Mouse (Mus musculus) MEL (cell line): ENCODE data around the gene Asprv1. TPM values are rescaled to one million over a fixed set of nuclear protein-coding genes. Genes with fewer than 3 reads are reported as not detected.

ENCODE experiments used
- DNase-seq: peaks from one replicate; pipeline ENCODE4 v3.0.0; 2011; ENCODE audit warnings: low read depth, low spot score
- H3K27ac ChIP-seq: 2 replicates; pipeline ENCODE4 v1.5.1; 2012; ENCODE audit warnings: low read depth, mild to moderate bottlenecking, control low read depth, low read length, moderate library complexity; ENCODE audit not compliant: control insufficient read depth
- H3K27me3 ChIP-seq, 2 experiments: fragments of 150-350 bp in 1 of 2; sonication (generic) in 1 of 2; 2 replicates each; pipeline ENCODE4 v1.6.1; 2012; ENCODE audit warnings: low read length in 2 of 2, mild to moderate bottlenecking in 2 of 2, improper control_type of control experiment in 1 of 2, moderate library complexity in 1 of 2; ENCODE audit not compliant: insufficient read depth in 2 of 2, control insufficient read depth in 1 of 2
- H3K36me3 ChIP-seq, 2 experiments: 2 replicates each; pipeline ENCODE4 v1.6.1; 2012 to 2014; ENCODE audit warnings: low read length in 2 of 2, improper control_type of control experiment in 1 of 2, inconsistent platforms in 1 of 2, mild to moderate bottlenecking in 1 of 2; ENCODE audit not compliant: insufficient read depth in 2 of 2, control insufficient read depth in 1 of 2
- H3K4me1 ChIP-seq, 2 experiments: fragments of 150-350 bp in 1 of 2; sonication (generic) in 1 of 2; 2 replicates each; pipeline ENCODE4 v1.6.1; 2012; ENCODE audit warnings: low read length in 2 of 2, improper control_type of control experiment in 1 of 2, mild to moderate bottlenecking in 1 of 2; ENCODE audit not compliant: insufficient read depth in 2 of 2, control insufficient read depth in 1 of 2
- H3K4me3 ChIP-seq, 2 experiments: fragments of 150-350 bp in 1 of 2; sonication (generic) in 1 of 2; 2 replicates each; pipeline ENCODE4 v1.5.1; 2012; ENCODE audit warnings: low read depth in 2 of 2, low read length in 2 of 2, mild to moderate bottlenecking in 2 of 2, moderate library complexity in 2 of 2, control low read depth in 1 of 2, improper control_type of control experiment in 1 of 2; ENCODE audit not compliant: control insufficient read depth in 1 of 2, insufficient read depth in 1 of 2
- H3K79me2 ChIP-seq: 2 replicates; pipeline ENCODE4 v1.6.1; 2012; ENCODE audit warnings: mild to moderate bottlenecking, low read length, moderate library complexity; ENCODE audit not compliant: control insufficient read depth, poor library complexity, insufficient read depth
- H3K9ac ChIP-seq: 2 replicates; pipeline ENCODE4 v1.6.1; 2012; ENCODE audit warnings: low read depth, mild to moderate bottlenecking, control low read depth, low read length, moderate library complexity; ENCODE audit not compliant: control insufficient read depth, poor library complexity, severe bottlenecking
- H3K9me3 ChIP-seq: fragments of 150-350 bp; sonication (generic); replicated peaks from 2 replicates; pipeline ENCODE4 v1.6.1; 2012; ENCODE audit warnings: mild to moderate bottlenecking, low read length, improper control_type of control experiment, moderate library complexity; ENCODE audit not compliant: insufficient read depth
- BHLHE40 ChIP-seq: IDR thresholded peaks from 2 replicates; pipeline ENCODE4 v1.6.1; 2012; ENCODE audit warnings: low read depth, mild to moderate bottlenecking, inconsistent platforms, low read length, improper control_type of control experiment, borderline replicate concordance
- CHD1 ChIP-seq: IDR thresholded peaks from 2 replicates; pipeline ENCODE4 v1.6.1; 2012; ENCODE audit warnings: low read depth, mild to moderate bottlenecking, inconsistent platforms, low read length, improper control_type of control experiment
- CHD2 ChIP-seq: IDR thresholded peaks from 2 replicates; pipeline ENCODE4 v1.6.1; 2011; ENCODE audit warnings: low read length, improper control_type of control experiment
- CTCF ChIP-seq, 3 experiments: IDR thresholded peaks in 2 of 3; conservative IDR thresholded peaks in 1 of 3; 2 replicates each; pipeline ENCODE4 v1.5.1; 2011 to 2012; ENCODE audit warnings: low read length in 3 of 3, low read depth in 2 of 3, mild to moderate bottlenecking in 2 of 3, improper control_type of control experiment in 1 of 3, inconsistent platforms in 1 of 3, mixed read lengths in 1 of 3, moderate library complexity in 1 of 3; ENCODE audit not compliant: control insufficient read depth in 1 of 3, insufficient read depth in 1 of 3, poor library complexity in 1 of 3, severe bottlenecking in 1 of 3
- E2F4 ChIP-seq: IDR thresholded peaks from 2 replicates; pipeline ENCODE4 v1.6.1; 2011; ENCODE audit warnings: low read depth, low read length, improper control_type of control experiment, borderline replicate concordance
- ELF1 ChIP-seq: IDR thresholded peaks from 2 replicates; pipeline ENCODE4 v1.6.1; 2014; ENCODE audit warnings: low read depth, mild to moderate bottlenecking, inconsistent platforms, low read length, improper control_type of control experiment, moderate library complexity
- EP300 ChIP-seq, 2 experiments: IDR thresholded peaks; 2 replicates each; pipeline ENCODE4 v1.6.1; 2011; ENCODE audit warnings: improper control_type of control experiment in 2 of 2, low read length in 2 of 2, low read depth in 1 of 2, mild to moderate bottlenecking in 1 of 2
- ETS1 ChIP-seq: IDR thresholded peaks from 2 replicates; pipeline ENCODE4 v1.6.1; 2012; ENCODE audit warnings: low read depth, mild to moderate bottlenecking, inconsistent platforms, low read length, improper control_type of control experiment, moderate library complexity
- GABPA ChIP-seq: IDR thresholded peaks from 2 replicates; pipeline ENCODE4 v1.6.1; 2012; ENCODE audit warnings: low read depth, mild to moderate bottlenecking, inconsistent platforms, low read length, improper control_type of control experiment, moderate library complexity
- GATA1 ChIP-seq: IDR thresholded peaks from 2 replicates; pipeline ENCODE4 v1.6.1; 2011; ENCODE audit warnings: low read depth, low read length, improper control_type of control experiment
- JUND ChIP-seq: IDR thresholded peaks from 2 replicates; pipeline ENCODE4 v1.6.1; 2011; ENCODE audit warnings: low read depth, mild to moderate bottlenecking, improper control_type of control experiment, low read length
- KAT2A ChIP-seq: conservative IDR thresholded peaks from 2 replicates; pipeline ENCODE4 v1.6.1; 2012; ENCODE audit warnings: low read depth, low read length, improper control_type of control experiment, inconsistent platforms
- MAFK ChIP-seq: IDR thresholded peaks from 2 replicates; pipeline ENCODE4 v1.6.1; 2011; ENCODE audit warnings: low read depth, mild to moderate bottlenecking, low read length, improper control_type of control experiment, borderline replicate concordance
- MAX ChIP-seq: IDR thresholded peaks from 2 replicates; pipeline ENCODE4 v1.6.1; 2011; ENCODE audit warnings: low read length, improper control_type of control experiment
- MAZ ChIP-seq: IDR thresholded peaks from 2 replicates; pipeline ENCODE4 v1.6.1; 2012; ENCODE audit warnings: low read depth, mild to moderate bottlenecking, inconsistent platforms, low read length, improper control_type of control experiment
- MEF2A ChIP-seq: IDR thresholded peaks from 2 replicates; pipeline ENCODE4 v1.6.1; 2014; ENCODE audit warnings: low read depth, mild to moderate bottlenecking, inconsistent platforms, low read length, improper control_type of control experiment; ENCODE audit not compliant: poor library complexity, insufficient replicate concordance, severe bottlenecking; ENCODE audit errors: extremely low read depth
- MXI1 ChIP-seq: IDR thresholded peaks from 2 replicates; pipeline ENCODE4 v1.6.1; 2011; ENCODE audit warnings: mild to moderate bottlenecking, low read depth, low read length, improper control_type of control experiment
- MYB ChIP-seq: IDR thresholded peaks from 2 replicates; pipeline ENCODE4 v1.6.1; 2011; ENCODE audit warnings: mild to moderate bottlenecking, low read depth, low read length, improper control_type of control experiment
- MYC ChIP-seq: IDR thresholded peaks from 2 replicates; pipeline ENCODE4 v1.6.1; 2011; ENCODE audit warnings: low read depth, mild to moderate bottlenecking, low read length, improper control_type of control experiment, moderate library complexity
- NELFE ChIP-seq: IDR thresholded peaks from 2 replicates; pipeline ENCODE4 v1.6.1; 2011; ENCODE audit warnings: low read depth, low read length, improper control_type of control experiment
- NRF1 ChIP-seq: IDR thresholded peaks from 2 replicates; pipeline ENCODE4 v1.6.1; 2014; ENCODE audit warnings: low read depth, mild to moderate bottlenecking, inconsistent platforms, low read length, improper control_type of control experiment, moderate library complexity; ENCODE audit not compliant: poor library complexity, insufficient read depth, severe bottlenecking
- POLR2AphosphoS2 ChIP-seq: IDR thresholded peaks from 2 replicates; pipeline ENCODE4 v1.6.1; 2011; ENCODE audit warnings: low read length, improper control_type of control experiment
- POLR2AphosphoS5 ChIP-seq: IDR thresholded peaks from 2 replicates; pipeline ENCODE4 v1.6.1; 2012; ENCODE audit warnings: low read depth, borderline replicate concordance, mild to moderate bottlenecking, inconsistent platforms, low read length, moderate library complexity, mixed read lengths
- RAD21 ChIP-seq: IDR thresholded peaks from 2 replicates; pipeline ENCODE4 v1.6.1; 2011; ENCODE audit warnings: mild to moderate bottlenecking, low read depth, low read length, improper control_type of control experiment
- SIN3A ChIP-seq: IDR thresholded peaks from 2 replicates; pipeline ENCODE4 v1.6.1; 2012; ENCODE audit warnings: low read length, improper control_type of control experiment, inconsistent platforms
- SMC3 ChIP-seq: IDR thresholded peaks from 2 replicates; pipeline ENCODE4 v1.6.1; 2011; ENCODE audit warnings: low read depth, low read length, improper control_type of control experiment
- TAL1 ChIP-seq: IDR thresholded peaks from 2 replicates; pipeline ENCODE4 v1.6.1; 2012; ENCODE audit warnings: mild to moderate bottlenecking, inconsistent platforms, low read length, moderate library complexity, mixed read lengths
- TBP ChIP-seq: IDR thresholded peaks from 2 replicates; pipeline ENCODE4 v1.8.0; 2011; ENCODE audit warnings: low read depth, low read length, improper control_type of control experiment
- UBTF ChIP-seq: IDR thresholded peaks from 2 replicates; pipeline ENCODE4 v1.6.1; 2012; ENCODE audit warnings: low read depth, mild to moderate bottlenecking, inconsistent platforms, low read length, improper control_type of control experiment, moderate library complexity, borderline replicate concordance; ENCODE audit not compliant: insufficient read depth
- USF1 ChIP-seq: IDR thresholded peaks from 2 replicates; pipeline ENCODE4 v1.6.1; 2014; ENCODE audit warnings: low read depth, mild to moderate bottlenecking, inconsistent platforms, low read length, improper control_type of control experiment, moderate library complexity
- USF2 ChIP-seq, 2 experiments: IDR thresholded peaks; 2 replicates each; pipeline ENCODE4 v1.6.1; 2011 to 2012; ENCODE audit warnings: improper control_type of control experiment in 2 of 2, low read length in 2 of 2, borderline replicate concordance in 1 of 2, inconsistent platforms in 1 of 2, low read depth in 1 of 2, mild to moderate bottlenecking in 1 of 2; ENCODE audit not compliant: insufficient read depth in 1 of 2
- ZC3H11A ChIP-seq: IDR thresholded peaks from 2 replicates; pipeline ENCODE4 v1.6.1; 2012; ENCODE audit warnings: low read depth, mild to moderate bottlenecking, inconsistent platforms, low read length, improper control_type of control experiment
- ZKSCAN1 ChIP-seq: IDR thresholded peaks from 2 replicates; pipeline ENCODE4 v1.6.1; 2012; ENCODE audit warnings: low read depth, mild to moderate bottlenecking, inconsistent platforms, low read length, improper control_type of control experiment, moderate library complexity
- ZNF384 ChIP-seq: IDR thresholded peaks from 2 replicates; pipeline ENCODE4 v1.6.1; 2012; ENCODE audit warnings: low read depth, mild to moderate bottlenecking, inconsistent platforms, low read length, improper control_type of control experiment
- polyA plus RNA-seq, 2 experiments: library from polyadenylated mRNA; stranded (reverse) in 1 of 2; unstranded in 1 of 2; fragments of >175 nt in 1 of 2; fragments of >200 nt in 1 of 2; gene quantifications; 2 replicates each; pipeline versions ENCODE4 v1.2.1 to v1.2.4; 2012; ENCODE audit warnings: low replicate concordance in 2 of 2, low read depth in 1 of 2; ENCODE audit not compliant: insufficient read length in 2 of 2, insufficient read depth in 1 of 2, missing spikeins in 1 of 2
- total RNA-seq: library from RNA; depleted of rRNA; stranded (reverse); fragments of 300-350 nt; gene quantifications from 2 replicates; pipeline ENCODE4 v1.2.3, GENCODE M21; 2012

The Asprv1 gene
- total and polyA plus RNA-seq, 3 experiments = not detected

GRCm38 (mm10) chr6:86670873-86671272 lies 42.9 kb downstream of the Asprv1 start:
- DNase-seq = peak; percentile 90
- no peaks in the 10 kb centered on the region for H3K9me3 ChIP-seq
- peaks cover 3% of the 10 kb centered on the region for H3K79me2 ChIP-seq
- peaks cover 2 to 9% of the 10 kb centered on the region in 2 experiments; a peak in 3 of 4 replicates for H3K36me3 ChIP-seq
- TF ChIP-seq SIN3A = peak; percentile 81
- no peak for TF ChIP-seq E2F4
- TF ChIP-seq EP300 (IDR thresholded peaks at IDR 0.05; ENCODE audit: low read depth in 1 of 2, low read length in 2 of 2) = no peak
- TF ChIP-seq CHD1 = no peak
- TF ChIP-seq TBP = 0 out of 2 replicates have a peak, but pooled peaks have one; percentile 23
- no peak for TF ChIP-seq MAX
- no peak for TF ChIP-seq NELFE
- no peak for TF ChIP-seq MAZ
- no peak for TF ChIP-seq MEF2A
- no peak for TF ChIP-seq ZKSCAN1
- 0 out of 2 replicates have a peak, but pooled peaks have one; percentile 16 for TF ChIP-seq MXI1
- 0 out of 2 replicates have a peak, but pooled peaks have one; percentile 5 for TF ChIP-seq KAT2A
- no peak for TF ChIP-seq TAL1
- 0 out of 2 replicates have a peak, but pooled peaks have one; percentile 47 for TF ChIP-seq ZNF384
- no peak for TF ChIP-seq CHD2
- no peak for TF ChIP-seq GABPA
- TF ChIP-seq MYB = no peak
- TF ChIP-seq RAD21 = peak; percentile 96
- no peak for TF ChIP-seq ETS1
- no peak for TF ChIP-seq POLR2AphosphoS5
- no peak for TF ChIP-seq USF1
- TF ChIP-seq GATA1 = no peak
- TF ChIP-seq ZC3H11A = peak; percentile 93
- no peak for TF ChIP-seq POLR2AphosphoS2
- TF ChIP-seq USF2 (IDR thresholded peaks at IDR 0.05; ENCODE audit: borderline replicate concordance in 1 of 2, insufficient read depth in 1 of 2, low read depth in 1 of 2, low read length in 2 of 2) = no peak
- peak in 2 of 3 experiments; percentile 60 to 97 for TF ChIP-seq CTCF (IDR thresholded peaks at IDR 0.05 in 2 of 3, conservative IDR thresholded peaks at IDR 0.05 in 1 of 3; ENCODE audit: control insufficient read depth in 1 of 3, insufficient read depth in 1 of 3, low read depth in 2 of 3, low read length in 3 of 3, poor library complexity in 1 of 3, severe bottlenecking in 1 of 3)
- no peak for TF ChIP-seq MAFK
- no peak for TF ChIP-seq MYC
- TF ChIP-seq JUND = no peak
- no peak for TF ChIP-seq NRF1
- TF ChIP-seq SMC3 = peak; percentile 95
- peak; percentile 41; the same call in 1 of the 2 replicates for TF ChIP-seq BHLHE40
- no peak for TF ChIP-seq UBTF
- TF ChIP-seq ELF1 = no peak
- H3K4me3 ChIP-seq = no peak overlapping the region
- no peaks in the 10 kb centered on the region for H3K27me3 ChIP-seq
- H3K4me1 ChIP-seq = peaks cover 7 to 12% of the 10 kb centered on the region in 2 experiments
- no peak overlapping the region for H3K27ac ChIP-seq
- no peak overlapping the region for H3K9ac ChIP-seq
